Mouse (Mus musculus) layer of hippocampus, postnatal 36 days (tissue): ENCODE data around the gene Col3a1. TPM values are rescaled to one million over a fixed set of nuclear protein-coding genes. Genes with fewer than 3 reads are reported as not detected.

ENCODE experiments used
- DNase-seq, 2 experiments: peaks; one replicate each; pipeline ENCODE4 v3.0.0; 2022
- microRNA-seq, 2 experiments: library from miRNA; unstranded; fragments of <30 nt; microRNA quantifications; one replicate each; pipeline ENCODE4 v1.2.0; 2021
- total RNA-seq, 2 experiments: library from RNA; stranded (reverse); gene quantifications; 2 replicates each; pipeline ENCODE4 v1.2.3; 2021

Gene Col3a1
- total RNA-seq, 2 experiments from 2014 or later, result 5.5 to 11.0 TPM

GRCm38 (mm10) chr1:45381866-45382265 lies 70.5 kb downstream of the Col3a1 start:
- DNase-seq, result no peak

Small RNA genes within 50 kb of the gene (microRNA-seq; reads per million reads assigned to microRNA genes)
- gene Gm47302, result 0 reads per million in 2 experiments

Other genes starting within 250 kb of the Col3a1 start
- 1 to 10 TPM; 7.0 to 7.7 TPM for gene Col5a2, start 191.7 kb downstream of the Col3a1 start, total RNA-seq